Mouse (Mus musculus): ENCODE measurements around the gene Npepl1. TPM values are rescaled to one million over a fixed set of nuclear protein-coding genes. Genes with fewer than 3 reads are reported as not detected.

The Npepl1 gene
- total RNA-seq, 2 experiments from 2014 or later = 16.7 to 23.1 TPM

Other genes starting within 250 kb of the Npepl1 start
- gene Stx16, start 34.0 kb upstream of the Npepl1 start, total RNA-seq (2015) = 28.8 and 33.8 TPM in 2 replicates
- gene Stx16, start 34.0 kb upstream of the Npepl1 start, total RNA-seq (2017) = 30.4 and 31.0 TPM in 2 replicates
- gene Gnas, start 174.0 kb downstream of the Npepl1 start, total RNA-seq (2015) = 518 and 554 TPM in 2 replicates
- gene Gnas, start 174.0 kb downstream of the Npepl1 start, total RNA-seq (2017) = 238 and 262 TPM in 2 replicates
- gene Gm20721, start 236.4 kb downstream of the Npepl1 start, total RNA-seq (2015) = 0.21 TPM in 1 of 2 replicates, not detected in the other
- 1.5 and 3.4 TPM in 2 replicates for gene Gm20721, start 236.4 kb downstream of the Npepl1 start, total RNA-seq (2017)

Data from megakaryocyte, adult 5-6 weeks (primary cell).